Mouse (Mus musculus) testis, adult 2 months (tissue): ENCODE data around the gene Csrp3.

ENCODE experiments used
- CTCF ChIP-seq: fragments of 200-500 bp; IDR thresholded peaks from 2 replicates; pipeline ENCODE4 v1.5.1; 2012; ENCODE audit warnings: low read depth, mild to moderate bottlenecking, inconsistent platforms, low read length, moderate library complexity; ENCODE audit not compliant: control insufficient read depth, insufficient read depth, insufficient replicate concordance
- POLR2A ChIP-seq: fragments of 200-500 bp; IDR thresholded peaks from 2 replicates; pipeline ENCODE4 v1.6.1; 2012; ENCODE audit warnings: low read depth, mild to moderate bottlenecking, inconsistent platforms, low read length, moderate library complexity; ENCODE audit not compliant: control insufficient read depth

DNA sequence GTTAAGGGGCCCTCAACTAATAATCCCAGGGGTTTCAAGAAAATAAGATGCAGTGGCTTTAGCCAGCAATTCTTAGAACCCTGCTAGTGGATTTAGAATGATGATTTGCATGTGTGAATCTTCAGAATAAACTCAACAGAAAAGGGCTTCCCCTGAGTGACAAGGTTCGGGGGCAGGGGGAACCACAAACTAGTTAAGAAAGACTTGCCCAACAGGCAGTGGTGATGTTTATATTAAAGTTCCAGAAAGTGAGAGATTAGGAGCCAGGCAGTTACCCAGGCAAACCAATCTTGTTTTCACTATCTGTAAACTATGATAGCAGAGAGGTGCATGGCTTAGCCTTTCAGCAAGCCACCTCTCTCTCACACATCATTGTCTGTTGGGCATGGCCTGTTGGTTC, 15.1 kb downstream of the Csrp3 start:
- TF ChIP-seq CTCF (no peak), POLR2A (no peak)
